Mouse (Mus musculus) brain, embryonic 18.5 days (tissue): ENCODE measurements around the gene Itpr2.

ENCODE experiments used
- DNase-seq: peaks from one replicate; pipeline ENCODE4 v3.0.0-alpha.2; 2012; ENCODE audit warnings: low read depth, low spot score

Itpr2 gene

DNA sequence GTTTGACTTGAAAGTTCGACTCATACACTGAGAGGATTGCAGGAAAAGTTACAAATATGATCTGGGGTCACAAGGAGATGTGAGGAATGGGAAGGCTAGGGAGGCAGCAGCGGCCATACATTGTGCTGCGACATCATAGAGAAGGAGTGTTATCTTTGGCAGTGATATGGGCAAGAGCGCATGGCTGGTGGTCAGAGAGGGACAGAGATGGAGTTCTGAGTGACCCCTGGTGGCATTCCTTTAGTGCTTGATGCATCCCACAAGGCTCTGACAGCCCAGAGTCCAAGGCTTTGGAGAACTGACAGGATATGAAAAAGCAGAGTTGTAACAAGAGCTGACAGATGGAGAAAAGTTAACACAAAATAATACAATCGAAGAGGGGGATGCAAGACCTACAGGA lies 334.8 kb downstream of the Itpr2 start:
- DNase-seq: no peak

DNA sequence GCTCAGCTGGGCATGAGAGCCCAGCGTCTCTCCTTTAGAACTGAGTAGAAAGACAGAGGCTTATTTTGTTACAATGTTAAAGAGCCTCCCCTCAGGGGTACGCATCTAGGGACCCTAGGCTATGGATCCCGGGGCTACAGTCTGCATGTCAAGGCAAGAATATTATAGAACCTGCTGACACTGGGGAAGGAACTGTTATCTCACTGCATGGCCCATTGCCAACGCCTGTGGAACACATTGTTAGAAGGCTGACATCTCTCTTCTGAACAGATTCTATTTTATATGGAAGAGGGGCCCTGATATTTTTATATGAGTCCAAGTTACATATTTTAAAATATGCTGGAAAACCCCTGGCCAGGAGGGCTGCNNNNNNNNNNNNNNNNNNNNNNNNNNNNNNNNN lies 342.4 kb downstream of the Itpr2 start:
- DNase-seq: no peak

DNA sequence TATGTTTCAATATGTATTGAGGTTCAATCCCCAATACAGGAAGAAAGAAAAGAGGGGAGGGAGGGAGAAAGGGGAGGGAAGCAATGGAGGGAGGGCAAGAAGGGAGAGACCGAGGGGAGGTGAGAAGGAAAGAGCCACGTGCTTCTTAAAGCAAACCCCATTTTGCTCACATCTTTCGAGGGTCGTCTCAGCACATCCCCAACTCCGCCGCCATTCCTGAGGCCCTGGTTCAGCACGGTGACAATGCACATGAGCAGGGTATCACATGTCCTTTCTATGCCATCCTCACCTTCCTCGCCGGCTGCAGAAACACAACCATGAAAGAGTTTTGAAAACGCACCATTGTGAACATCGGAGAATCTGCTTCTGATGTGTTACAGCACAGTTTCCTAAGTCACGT lies 343.3 kb downstream of the Itpr2 start:
- no peak for DNase-seq

DNA sequence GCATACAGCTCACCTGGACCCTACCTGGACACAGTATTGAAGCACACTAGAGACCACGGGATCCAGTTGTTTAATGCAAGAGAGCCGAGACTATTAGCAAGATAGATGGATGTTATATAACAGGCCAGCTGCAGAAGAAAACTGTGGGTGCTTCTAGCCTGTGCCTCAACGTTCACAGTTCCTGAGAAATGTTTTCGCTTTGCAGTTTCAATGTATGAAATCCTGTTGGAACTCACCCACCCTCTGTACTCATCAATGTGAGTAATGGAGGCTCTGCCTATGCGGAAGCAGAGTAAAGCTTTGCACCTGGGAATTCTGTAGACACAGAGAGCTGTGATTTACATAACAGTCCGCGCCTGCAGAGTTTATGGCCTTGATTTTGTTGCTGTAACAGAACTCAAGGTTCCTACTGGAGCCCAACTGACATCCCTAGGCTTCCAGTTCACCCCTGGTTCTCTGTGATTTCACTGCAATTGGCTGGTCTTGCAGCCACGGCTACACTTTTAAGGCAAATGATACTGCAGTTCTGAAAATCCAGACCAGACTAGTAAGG lies 344.0 kb downstream of the Itpr2 start:
- DNase-seq: no peak

DNA sequence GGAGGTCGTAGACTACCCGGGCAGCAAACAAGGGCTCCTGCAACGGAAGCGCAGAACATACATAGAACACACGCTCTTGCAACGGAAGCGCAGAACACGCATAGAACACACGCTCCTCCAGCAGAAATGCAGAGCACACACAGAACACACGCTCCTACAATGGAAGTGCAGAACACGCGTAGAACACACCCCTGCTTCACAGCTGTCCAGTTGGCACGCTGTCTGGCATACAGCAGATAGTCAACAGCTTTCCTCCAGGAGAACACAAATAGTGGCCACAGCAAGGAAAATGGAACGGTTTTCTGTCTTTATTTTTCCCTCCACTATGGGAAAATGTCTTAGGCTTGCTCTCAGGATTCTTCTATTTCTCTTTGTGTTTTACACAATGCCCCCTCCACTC lies 344.9 kb downstream of the Itpr2 start:
- no peak for DNase-seq

DNA sequence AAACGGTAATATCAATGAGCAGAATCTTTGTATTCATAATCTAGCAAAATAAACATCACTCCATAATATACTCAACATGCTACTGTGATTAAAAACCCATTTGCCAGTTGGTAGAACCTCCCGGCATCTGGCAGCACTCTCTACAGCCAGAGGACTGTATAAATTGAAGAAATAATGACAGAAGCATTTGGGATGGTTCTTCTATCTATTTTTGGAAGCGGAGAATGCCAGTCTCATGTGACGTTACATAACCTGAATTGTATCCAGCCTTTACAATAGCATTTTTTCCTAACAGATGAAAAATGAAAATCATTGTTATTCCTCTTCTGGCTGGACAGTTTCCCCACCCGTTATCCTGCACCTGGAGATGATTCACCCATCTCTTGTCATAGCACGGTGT lies 345.5 kb downstream of the Itpr2 start:
- DNase-seq: no peak

DNA sequence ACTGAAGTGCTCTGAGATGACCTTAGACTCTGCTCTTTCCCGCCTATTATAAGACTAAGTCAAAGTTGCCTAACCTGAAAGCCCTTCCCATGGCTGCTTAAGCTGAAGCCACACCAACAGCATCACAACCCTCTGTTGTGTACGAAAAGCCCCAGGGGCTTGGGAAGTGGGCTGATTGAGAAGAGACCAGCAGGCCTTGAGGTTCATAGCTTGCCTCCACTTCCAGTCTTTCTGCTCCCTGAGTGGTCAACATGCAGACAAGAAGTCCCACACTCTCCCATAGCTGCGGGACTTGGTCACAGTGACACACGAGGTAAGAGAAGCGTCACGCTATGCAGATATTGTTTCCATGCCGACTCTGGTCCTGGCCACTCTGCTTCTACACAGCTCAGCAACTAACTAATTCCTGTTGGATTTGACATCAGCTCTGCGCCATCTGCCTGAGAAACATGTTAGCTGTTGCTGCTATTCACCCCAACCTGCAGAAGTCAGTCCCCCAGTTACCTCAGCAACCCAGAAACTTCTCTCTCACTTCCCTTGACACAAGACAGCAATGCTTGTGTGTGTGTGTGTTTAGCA lies 346.8 kb downstream of the Itpr2 start:
- no peak for DNase-seq

DNA sequence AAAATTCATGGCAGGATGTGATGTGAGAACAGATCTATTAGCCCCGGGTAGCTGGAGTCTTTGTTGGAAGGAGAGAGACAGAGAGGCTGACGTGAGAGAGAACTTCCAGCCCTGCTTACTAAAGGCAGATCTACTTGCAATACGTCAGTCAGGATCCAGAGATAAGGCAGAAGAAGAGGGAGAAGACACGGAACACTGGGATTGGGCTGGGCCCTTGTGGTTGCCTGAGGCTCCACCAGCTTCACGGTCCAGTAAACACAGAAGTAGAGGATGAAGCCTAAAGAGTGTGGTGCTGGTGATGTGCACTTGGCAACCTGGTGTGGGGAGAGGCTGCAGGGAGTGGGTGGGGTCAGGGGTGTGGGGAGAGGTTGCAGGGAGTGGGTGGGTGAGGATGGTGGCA lies 349.2 kb downstream of the Itpr2 start:
- no peak for DNase-seq

DNA sequence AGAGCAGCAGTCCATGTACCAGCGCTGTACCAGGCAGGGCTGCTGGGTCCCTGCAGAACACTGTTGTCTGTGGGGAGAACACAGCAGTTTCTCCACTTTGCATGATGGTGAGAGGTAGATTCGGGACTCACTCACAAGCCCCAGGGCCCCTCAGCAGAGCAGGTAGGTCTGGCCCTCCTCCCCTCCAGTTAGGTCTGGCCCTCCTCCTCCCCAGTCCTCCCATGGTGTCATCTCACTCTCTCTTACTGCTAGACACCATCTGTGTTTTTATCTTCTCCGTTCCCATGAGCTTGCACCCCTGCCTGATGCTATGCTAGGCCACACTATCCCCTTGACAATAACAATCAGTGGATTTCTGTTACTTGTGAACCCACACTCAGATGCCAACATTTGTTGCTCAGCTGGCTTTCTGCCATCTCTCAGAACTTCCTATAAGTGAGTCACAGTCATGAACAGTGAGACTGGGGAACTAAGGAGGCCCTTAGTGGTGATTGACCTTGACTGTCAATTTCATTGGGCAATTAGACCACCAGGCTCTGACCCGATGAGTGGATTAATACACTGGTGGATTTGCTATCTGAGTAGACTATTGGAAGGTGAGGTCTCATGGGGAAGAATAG lies 360.9 kb downstream of the Itpr2 start:
- no peak for DNase-seq

DNA sequence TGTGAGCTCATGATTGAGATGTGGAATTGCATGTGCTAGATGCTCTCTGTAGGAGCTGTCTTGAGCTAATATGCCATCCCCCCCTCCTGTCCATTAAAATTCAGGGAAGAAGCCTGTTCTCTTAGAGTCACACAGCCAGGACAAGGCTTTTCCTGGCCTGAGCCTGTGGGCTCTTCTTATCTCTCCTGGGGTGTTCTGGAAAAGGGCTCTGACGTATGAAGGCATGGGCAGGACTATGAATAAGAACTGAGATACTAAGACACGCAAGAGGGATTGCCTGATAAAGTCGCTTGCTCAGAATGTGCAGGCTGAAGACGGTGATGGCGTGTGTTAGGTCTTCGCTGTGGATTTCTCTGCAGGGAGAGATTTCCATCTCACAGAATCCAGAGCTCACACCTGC lies 361.9 kb downstream of the Itpr2 start:
- no peak for DNase-seq

DNA sequence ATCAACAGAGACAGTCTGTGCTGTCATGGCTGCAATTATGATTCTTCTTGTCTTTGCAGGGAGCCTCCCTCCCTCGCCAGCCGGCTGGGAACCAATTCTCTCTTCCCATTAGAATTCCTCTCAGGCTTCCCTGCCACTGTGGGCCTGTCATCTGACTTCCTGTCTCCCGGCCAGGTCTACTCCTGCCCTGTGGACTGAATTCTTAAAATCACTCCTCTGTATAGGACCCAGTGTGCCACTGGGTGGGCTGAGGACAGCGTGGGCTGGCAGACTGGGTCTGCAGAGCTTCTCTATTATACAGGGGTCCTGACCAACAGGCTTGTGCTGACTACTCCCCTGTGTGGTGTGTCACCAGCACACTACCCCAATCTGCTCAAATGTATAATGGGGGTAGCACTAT lies 365.4 kb downstream of the Itpr2 start:
- DNase-seq: peak; percentile 39

DNA sequence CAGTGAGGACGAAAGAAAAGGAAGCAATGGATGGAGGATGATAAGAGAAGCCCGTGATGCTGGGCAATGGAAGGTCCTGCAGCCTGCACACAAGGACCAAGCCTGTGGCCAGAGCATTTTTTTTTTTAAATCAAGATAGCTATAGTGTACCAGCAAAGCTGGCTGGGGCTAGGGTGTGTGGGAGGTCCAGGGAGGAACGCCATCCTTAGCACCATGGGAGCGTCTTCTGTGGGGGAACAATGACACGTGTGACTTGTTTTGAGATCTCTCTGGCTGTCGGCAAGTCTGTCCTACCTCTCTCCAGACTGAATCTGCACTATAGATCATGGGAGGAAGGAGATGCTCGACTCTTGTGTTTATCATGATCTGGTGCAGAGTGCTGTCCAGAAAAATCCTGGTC lies 365.8 kb downstream of the Itpr2 start:
- DNase-seq: no peak

DNA sequence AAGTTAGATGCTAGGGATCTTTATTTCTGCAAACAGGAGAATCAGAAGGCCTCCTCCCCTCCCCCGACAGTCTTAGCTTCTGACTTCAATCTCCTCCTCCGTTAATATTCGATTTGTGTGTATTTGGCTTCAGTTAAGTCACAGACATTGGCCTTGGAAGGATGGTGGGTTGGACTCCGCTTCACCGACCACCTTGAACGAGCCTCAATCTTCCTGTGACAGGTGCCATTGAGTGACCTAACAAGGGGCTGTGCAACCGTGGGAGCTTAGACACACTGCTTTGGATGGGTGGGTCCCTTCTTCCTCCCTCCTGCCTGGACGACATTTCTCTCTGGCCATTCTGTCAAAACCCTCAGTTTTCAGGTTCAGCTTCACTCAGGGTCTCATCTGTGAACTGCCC lies 366.7 kb downstream of the Itpr2 start:
- no peak for DNase-seq

DNA sequence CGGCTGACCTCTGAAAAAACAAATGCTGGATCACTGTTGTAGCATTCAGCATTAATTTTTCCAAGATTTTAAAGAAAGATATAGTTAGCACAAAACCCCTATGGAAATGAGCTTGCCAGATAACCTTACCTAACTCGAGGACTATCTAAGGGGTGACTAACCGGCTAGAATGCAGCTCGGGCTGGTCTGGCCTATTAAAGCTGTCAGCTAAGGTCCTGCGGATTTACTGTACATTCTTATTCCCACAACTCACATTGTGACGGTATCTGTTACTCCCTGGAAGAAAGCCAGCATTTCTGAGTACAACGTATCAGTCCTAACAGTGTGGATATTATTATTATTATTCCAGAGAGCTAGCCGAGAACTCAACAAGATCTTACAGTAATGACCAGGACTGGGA lies 368.1 kb downstream of the Itpr2 start:
- DNase-seq: no peak

DNA sequence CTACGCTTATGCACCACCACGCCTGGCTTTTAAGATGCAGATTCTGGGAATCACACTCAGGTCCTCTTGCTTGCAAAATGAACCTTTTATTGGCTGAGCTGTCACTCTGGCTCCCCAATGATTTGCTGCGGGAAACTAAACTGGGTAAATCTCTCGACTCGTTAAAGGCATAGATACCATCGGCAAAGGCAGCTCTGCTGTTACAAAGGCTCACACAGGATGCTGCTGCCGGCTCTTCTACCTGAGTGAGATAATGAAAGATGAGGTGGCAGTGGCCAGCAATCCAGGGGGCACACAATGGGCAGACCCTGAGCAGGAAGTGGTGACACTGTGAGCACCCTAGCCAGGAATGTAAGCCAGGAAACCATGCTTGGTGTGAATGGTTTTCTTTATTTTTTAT lies 373.0 kb downstream of the Itpr2 start:
- DNase-seq: no peak

DNA sequence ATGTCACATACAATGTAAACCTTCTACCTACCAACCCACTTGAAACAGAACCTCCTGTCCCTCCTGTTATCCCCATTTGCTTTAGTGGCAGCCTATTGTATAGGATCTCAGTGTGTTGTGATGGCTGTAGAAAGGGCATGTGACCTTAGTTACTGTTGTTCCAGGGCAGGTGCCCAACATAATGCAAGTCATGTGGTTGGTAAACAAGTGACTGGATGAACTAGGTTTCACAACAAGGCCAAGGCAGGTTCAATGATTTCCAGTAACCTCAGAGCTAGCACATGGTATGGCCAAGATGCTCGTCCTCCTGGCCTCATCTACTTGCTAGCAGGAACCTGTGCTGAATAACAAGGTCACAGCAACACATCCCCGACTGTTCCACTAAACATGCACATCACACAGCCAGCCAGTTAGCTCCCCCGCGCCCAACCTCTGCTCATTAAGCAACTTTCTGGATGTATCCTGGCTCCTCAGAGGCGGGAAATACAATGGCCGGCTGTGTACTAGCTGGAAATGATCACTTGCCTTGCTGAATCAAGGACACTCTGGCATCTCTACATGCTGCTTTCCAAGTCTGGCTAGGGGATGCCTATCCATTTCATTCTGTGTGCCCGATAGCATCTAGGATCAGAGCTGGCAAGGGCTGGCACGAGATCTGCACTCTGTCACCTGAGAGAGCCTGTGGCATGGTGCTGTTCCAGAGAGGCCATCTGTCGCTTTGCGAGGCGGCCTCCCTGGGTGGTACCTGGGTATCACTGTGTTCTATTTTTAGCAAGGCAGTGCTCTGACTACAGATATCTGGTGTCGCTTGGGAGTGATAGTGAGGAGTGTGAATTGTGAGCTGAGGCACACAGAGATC lies 375.0 kb downstream of the Itpr2 start:
- DNase-seq: no peak

DNA sequence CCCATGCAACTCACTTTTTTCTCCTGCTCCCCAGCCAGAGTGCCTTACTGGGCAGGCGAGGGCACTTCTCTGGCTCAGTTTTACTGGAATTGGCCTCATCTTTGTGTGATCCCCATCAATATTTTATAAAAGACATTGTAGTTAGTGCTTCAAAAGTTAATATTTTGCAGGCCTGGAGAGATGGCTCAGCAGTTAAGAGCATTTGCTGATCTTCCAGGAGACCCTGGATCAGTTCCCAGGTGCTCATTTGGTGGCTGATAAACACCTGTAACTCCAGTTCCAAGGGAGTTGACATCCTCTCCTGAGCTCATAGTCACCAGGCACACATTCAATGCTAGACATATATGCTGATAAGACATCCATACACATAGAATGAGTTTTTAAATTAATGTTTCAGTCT lies 376.4 kb downstream of the Itpr2 start:
- DNase-seq: no peak

DNA sequence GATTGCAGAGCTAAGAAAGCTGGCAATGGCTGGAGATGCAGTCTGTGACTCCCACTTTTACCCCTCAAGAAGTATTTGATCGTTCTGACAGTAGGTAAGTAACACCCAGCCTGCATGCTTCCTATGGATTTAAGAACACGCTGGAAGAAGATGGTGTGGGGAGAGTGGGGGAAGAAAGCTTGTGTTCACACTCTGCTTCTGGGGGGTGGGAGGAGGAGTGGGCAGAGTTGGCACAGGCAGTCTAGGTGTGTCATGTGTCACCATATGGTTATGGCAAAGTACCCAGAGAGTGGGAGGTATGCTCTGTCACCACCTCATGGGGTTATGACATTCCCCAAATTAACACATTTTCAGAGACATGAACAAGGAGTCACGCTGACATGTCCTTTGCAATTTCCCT lies 377.5 kb downstream of the Itpr2 start:
- no peak for DNase-seq

DNA sequence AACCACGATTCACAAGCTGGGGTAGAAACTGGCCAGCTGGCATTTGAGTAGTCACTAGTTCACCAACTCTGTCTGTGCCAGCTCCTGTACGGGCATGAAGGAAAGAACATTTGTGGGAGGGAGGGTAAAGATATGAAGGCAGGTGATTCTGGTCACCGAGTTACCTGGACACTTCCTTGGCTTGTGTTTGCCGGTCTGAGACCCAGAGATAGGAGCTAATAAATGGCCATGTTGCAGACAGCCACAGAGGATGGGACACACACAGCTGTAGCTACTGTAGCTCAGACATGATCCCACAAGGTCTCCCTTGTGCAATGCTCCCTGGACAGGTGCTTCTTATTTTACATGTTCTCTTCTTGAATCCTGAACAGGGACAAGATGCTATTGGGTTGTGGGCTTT lies 378.4 kb downstream of the Itpr2 start:
- DNase-seq: no peak

DNA sequence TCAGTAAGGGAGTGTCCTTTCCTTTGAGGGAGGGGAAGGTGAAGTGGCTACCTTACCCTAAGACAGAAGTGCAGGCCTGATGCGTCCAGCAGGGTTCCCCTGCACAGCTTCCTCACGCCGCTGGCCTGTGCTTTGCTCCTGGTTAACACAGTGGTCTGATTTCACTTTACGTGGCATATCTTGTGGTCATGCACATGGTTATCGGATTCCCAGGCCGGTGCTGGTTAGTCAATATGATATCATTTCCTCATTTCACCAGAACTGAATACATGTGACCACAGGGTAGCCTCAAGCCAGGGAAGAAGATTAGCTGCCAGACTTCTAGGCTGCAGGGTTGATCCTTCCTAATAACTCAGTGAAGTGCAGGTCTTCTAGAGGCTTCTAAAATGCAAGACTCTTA lies 381.9 kb downstream of the Itpr2 start:
- DNase-seq: no peak

DNA sequence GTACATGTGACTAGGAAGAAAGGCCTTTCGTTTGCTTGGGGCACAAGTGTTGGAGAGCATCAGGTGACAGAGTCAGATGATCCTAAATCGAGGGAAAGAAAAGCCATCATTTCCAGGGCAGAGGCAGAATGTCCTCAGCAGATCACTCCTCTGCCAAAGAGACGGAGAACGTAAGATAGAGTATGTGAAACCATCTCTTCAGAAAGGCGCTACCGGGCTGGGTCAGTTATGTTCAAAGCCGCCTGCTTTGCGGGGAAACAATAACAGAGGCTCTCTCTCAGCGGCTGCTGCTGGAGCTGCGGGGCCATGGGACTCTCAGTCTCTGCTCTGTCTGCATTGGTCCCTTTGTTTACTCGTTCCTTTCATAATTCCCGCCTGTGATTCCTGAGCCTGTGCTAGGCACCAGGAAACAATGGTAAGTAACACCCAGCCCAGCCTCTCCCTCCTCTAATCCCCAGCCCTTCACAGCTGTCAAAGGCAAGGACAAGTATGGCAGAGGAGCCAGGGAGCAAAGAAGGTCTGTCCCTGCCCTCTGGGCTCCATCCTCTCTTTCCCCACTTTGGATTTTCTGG lies 387.2 kb downstream of the Itpr2 start:
- DNase-seq: no peak

DNA sequence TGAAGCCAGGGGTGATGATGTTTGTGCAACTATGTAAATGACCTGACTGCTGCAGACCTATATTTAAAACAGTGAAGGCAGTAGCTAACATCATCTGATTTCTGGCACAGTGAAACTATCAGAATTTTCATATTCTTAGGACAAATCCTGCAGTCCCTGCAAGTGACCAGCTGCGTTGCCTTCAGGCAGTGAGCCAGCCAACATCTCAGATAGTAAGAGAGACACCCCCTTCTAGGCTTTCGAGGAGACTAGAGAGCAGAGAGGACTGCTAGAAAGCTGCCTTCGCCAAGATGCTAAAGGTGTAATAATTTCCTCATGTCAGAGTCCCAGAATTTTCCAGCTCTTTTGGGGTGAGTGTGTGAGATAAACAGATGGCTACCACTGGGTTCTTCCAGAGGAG lies 388.0 kb downstream of the Itpr2 start:
- DNase-seq: no peak

DNA sequence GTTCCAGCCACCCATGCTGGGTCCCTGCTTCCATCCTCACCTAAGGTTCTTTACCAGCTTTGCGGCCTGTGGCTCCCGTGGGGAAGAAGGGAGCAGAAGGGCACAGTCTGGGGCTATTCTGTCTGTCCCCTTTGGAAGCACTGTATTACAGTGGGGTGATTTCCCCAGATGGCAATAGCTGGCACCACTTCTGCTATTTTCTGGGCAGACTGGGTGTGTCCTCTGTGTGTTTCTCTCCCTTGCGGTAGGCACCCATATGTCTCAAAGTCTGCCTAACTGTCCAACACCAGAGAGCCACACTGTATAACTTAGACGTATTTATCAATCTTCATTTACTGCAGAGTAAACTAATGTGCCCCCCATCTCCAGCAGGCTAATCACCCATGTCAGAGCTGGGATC lies 388.9 kb downstream of the Itpr2 start:
- DNase-seq: no peak
